In the genomic region with DNA sequence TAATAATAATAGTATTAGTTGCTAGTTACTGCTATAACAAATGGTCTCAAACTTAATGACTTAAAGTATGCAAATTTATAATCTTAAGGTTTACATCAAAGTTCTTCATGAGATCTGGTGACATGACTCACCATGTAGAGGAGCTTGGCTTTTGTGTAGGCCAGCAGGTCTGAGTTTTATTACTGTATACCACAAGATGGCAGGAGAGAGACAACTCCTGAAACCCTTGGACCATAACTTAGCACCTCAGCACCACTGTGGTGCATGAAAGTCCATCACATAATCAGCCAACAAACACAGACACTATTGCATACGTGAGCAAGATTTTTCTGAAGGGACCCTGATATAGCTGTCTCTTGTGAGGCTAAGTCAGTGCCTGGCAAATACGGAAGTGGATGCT, we compare ENCODE assay signal across 14 mouse cellular contexts.
DNase-seq lines count a peak whose midpoint lies in the region; ATAC-seq and TF ChIP-seq lines count a peak whose summit lies in the region.
"Had no signal": no experiment of that assay in that cellular context is flagged by ENCODE, and none has a peak within 500 bp of the region (broad histone marks: within the 10 kb centered on the region; RNA-seq: fewer than 3 reads in every experiment).

No protein-coding gene starts in this region.

- no peak for TF ChIP-seq EP300 in heart, adult 2 months (IDR thresholded peaks at IDR 0.05; ENCODE audit: insufficient read depth, low read depth, low read length)

- 64% methylated on average over 2 of the region's 2 CpGs for WGBS in heart, adult 2 months
- 70% methylated on average over 2 of the region's 2 CpGs for WGBS in heart, embryonic 12.5 days
- 79% methylated on average over 2 of the region's 2 CpGs for WGBS in lung, embryonic 14.5 days
- WGBS in intestine, embryonic 15.5 days: 89% methylated on average over 2 of the region's 2 CpGs

- TF ChIP-seq POLR2A in heart, adult 2 months (IDR thresholded peaks at IDR 0.05; ENCODE audit: insufficient read depth, low read depth, low read length): no peak

- ATAC-seq in heart, embryonic 12.5 days (ENCODE audit: insufficient number of reproducible peaks, low FRiP score): no peak
- ATAC-seq in lung, embryonic 14.5 days (ENCODE audit: insufficient read depth): no peak
- no peak for ATAC-seq in intestine, embryonic 15.5 days

- no peak for DNase-seq in heart, adult 2 months
- DNase-seq in lung, embryonic 14.5 days: peak; percentile 24
- no peak for DNase-seq in lung, postnatal 4 days
- peak; percentile 2 for DNase-seq in NIH3T3 (ENCODE audit: low read depth)
- DNase-seq in retina, embryonic 14.5 days (ENCODE audit: low spot score): peak; percentile 33
- no peak for DNase-seq in testis, postnatal 10 days (ENCODE audit: low spot score)
- DNase-seq: adrenal gland, postnatal 14 days; cerebellum, adult 9-10 months; right cerebral cortex, postnatal 25 days had no signal

- H3K9ac ChIP-seq in heart, adult 2 months (ENCODE audit: low read depth, low read length): no peak overlapping the region
- no peak overlapping the region for H3K9ac ChIP-seq in heart, embryonic 12.5 days
- no peak overlapping the region for H3K9ac ChIP-seq in lung, embryonic 14.5 days
- H3K9ac ChIP-seq in intestine, embryonic 15.5 days: no peak overlapping the region
- H3K9ac ChIP-seq: limb, embryonic 13.5 days; neural tube, embryonic 12.5 days had no signal

- no peaks in the 10 kb centered on the region for H3K79me2 ChIP-seq in heart, adult 2 months (replicated peaks; ENCODE audit: control insufficient read depth, insufficient read depth, low read length)

- H3K4me1 ChIP-seq in heart, adult 2 months (ENCODE audit: control insufficient read depth, insufficient read depth, low read length): no peaks in the 10 kb centered on the region
- no peaks in the 10 kb centered on the region for H3K4me1 ChIP-seq in heart, embryonic 12.5 days (replicated peaks)
- no peaks in the 10 kb centered on the region for H3K4me1 ChIP-seq in lung, embryonic 14.5 days (ENCODE audit: insufficient read depth)
- no peaks in the 10 kb centered on the region for H3K4me1 ChIP-seq in intestine, embryonic 15.5 days (replicated peaks)
- H3K4me1 ChIP-seq: limb, embryonic 13.5 days; neural tube, embryonic 12.5 days had no signal

- H3K27me3 ChIP-seq in heart, adult 2 months (ENCODE audit: control insufficient read depth, insufficient read depth, low read length): no peaks in the 10 kb centered on the region
- no peaks in the 10 kb centered on the region for H3K27me3 ChIP-seq in heart, embryonic 12.5 days (replicated peaks)
- no peaks in the 10 kb centered on the region for H3K27me3 ChIP-seq in lung, embryonic 14.5 days (ENCODE audit: insufficient read depth, low read length)
- no peaks in the 10 kb centered on the region for H3K27me3 ChIP-seq in intestine, embryonic 15.5 days (replicated peaks)
- H3K27me3 ChIP-seq: limb, embryonic 13.5 days; neural tube, embryonic 12.5 days had no signal

- intact Hi-C loops in heart, adult 2 months (cut with DNase I): no loop called here

- H3K4me3 ChIP-seq in heart, adult 2 months: no peak overlapping the region
- H3K4me3 ChIP-seq in heart, embryonic 12.5 days: no peak overlapping the region
- H3K4me3 ChIP-seq in lung, embryonic 14.5 days (ENCODE audit: low read depth, low read length): no peak overlapping the region
- no peak overlapping the region for H3K4me3 ChIP-seq in intestine, embryonic 15.5 days (replicated peaks)
- H3K4me3 ChIP-seq: limb, embryonic 13.5 days; neural tube, embryonic 12.5 days had no signal

- H3K4me2 ChIP-seq in heart, embryonic 12.5 days: no peak overlapping the region
- no peak overlapping the region for H3K4me2 ChIP-seq in lung, embryonic 14.5 days
- H3K4me2 ChIP-seq in intestine, embryonic 15.5 days (replicated peaks): no peak overlapping the region
- H3K4me2 ChIP-seq: limb, embryonic 13.5 days; neural tube, embryonic 12.5 days had no signal

- no peaks in the 10 kb centered on the region for H3K9me3 ChIP-seq in heart, embryonic 12.5 days (replicated peaks)
- no peaks in the 10 kb centered on the region for H3K9me3 ChIP-seq in lung, embryonic 14.5 days (ENCODE audit: low read depth, low read length)
- H3K9me3 ChIP-seq in intestine, embryonic 15.5 days: no peaks in the 10 kb centered on the region
- H3K9me3 ChIP-seq: limb, embryonic 13.5 days; neural tube, embryonic 12.5 days had no signal

- no peaks in the 10 kb centered on the region for H3K36me3 ChIP-seq in heart, adult 2 months (ENCODE audit: control insufficient read depth, insufficient read depth, low read length)
- H3K36me3 ChIP-seq in heart, embryonic 12.5 days: no peaks in the 10 kb centered on the region
- H3K36me3 ChIP-seq in lung, embryonic 14.5 days (ENCODE audit: insufficient read depth): no peaks in the 10 kb centered on the region
- no peaks in the 10 kb centered on the region for H3K36me3 ChIP-seq in intestine, embryonic 15.5 days
- H3K36me3 ChIP-seq: limb, embryonic 13.5 days; neural tube, embryonic 12.5 days had no signal

- H3K27ac ChIP-seq in heart, adult 2 months: no peak overlapping the region
- H3K27ac ChIP-seq in heart, embryonic 12.5 days (ENCODE audit: poor library complexity, severe bottlenecking): no peak overlapping the region
- H3K27ac ChIP-seq in lung, embryonic 14.5 days (ENCODE audit: low read depth): no peak overlapping the region
- H3K27ac ChIP-seq in intestine, embryonic 15.5 days: no peak overlapping the region
- H3K27ac ChIP-seq: limb, embryonic 13.5 days; macrophage; neural tube, embryonic 12.5 days had no signal

- peak; percentile 63 for TF ChIP-seq CTCF in heart, adult 2 months (IDR thresholded peaks at IDR 0.05)
- TF ChIP-seq CTCF in lung, embryonic 14.5 days (IDR thresholded peaks at IDR 0.05; ENCODE audit: low read depth): peak; percentile 42

Comparison
In these comparisons a context has a peak if more than half of its experiments do, and no peak if none do; other contexts are left out.
1. DNase-seq: peak in lung, embryonic 14.5 days (single experiment), NIH3T3 (single experiment) and retina, embryonic 14.5 days (single experiment); none in heart, adult 2 months (0 of 2), lung, postnatal 4 days (0 of 2) and testis, postnatal 10 days (single experiment).